Mouse (Mus musculus) inflammation-experienced regulatory T-cells, adult 16 weeks (primary cell): ENCODE data around the gene Zdhhc25. TPM values are rescaled to one million over a fixed set of nuclear protein-coding genes. Genes with fewer than 3 reads are reported as not detected.

ENCODE experiments used
- polyA plus RNA-seq: library from polyadenylated mRNA; unstranded; fragments of 100-300 nt; shearing (Covaris generic); gene quantifications from one replicate; pipeline ENCODE4 v1.2.1, GENCODE M21; 2017

Zdhhc25 gene
- not detected for polyA plus RNA-seq

GRCm38 (mm10) chr15:88600002-88600401 lies at the start of gene Zdhhc25:
Gene Zdhhc25 (plus strand): TSS chr15:88600302.

Other genes with a start within 250 kb of the Zdhhc25 start
- 11.9 TPM for gene Brd1, start 133.9 kb downstream of the Zdhhc25 start, polyA plus RNA-seq
- gene Zbed4, start 151.4 kb downstream of the Zdhhc25 start, polyA plus RNA-seq, result 3.7 TPM
- gene Alg12, start 219.0 kb downstream of the Zdhhc25 start, polyA plus RNA-seq, result 16.0 TPM
- gene Creld2, start 219.3 kb downstream of the Zdhhc25 start, polyA plus RNA-seq, result 27.4 TPM